Mouse (Mus musculus): ENCODE measurements at regions not wholly inside any gene's neighbourhood (a gene's known extent, or its start where the extent isn't known, plus 50 kb on each side); places are given as distances from the start of the nearest gene placed in this dataset.

DNA sequence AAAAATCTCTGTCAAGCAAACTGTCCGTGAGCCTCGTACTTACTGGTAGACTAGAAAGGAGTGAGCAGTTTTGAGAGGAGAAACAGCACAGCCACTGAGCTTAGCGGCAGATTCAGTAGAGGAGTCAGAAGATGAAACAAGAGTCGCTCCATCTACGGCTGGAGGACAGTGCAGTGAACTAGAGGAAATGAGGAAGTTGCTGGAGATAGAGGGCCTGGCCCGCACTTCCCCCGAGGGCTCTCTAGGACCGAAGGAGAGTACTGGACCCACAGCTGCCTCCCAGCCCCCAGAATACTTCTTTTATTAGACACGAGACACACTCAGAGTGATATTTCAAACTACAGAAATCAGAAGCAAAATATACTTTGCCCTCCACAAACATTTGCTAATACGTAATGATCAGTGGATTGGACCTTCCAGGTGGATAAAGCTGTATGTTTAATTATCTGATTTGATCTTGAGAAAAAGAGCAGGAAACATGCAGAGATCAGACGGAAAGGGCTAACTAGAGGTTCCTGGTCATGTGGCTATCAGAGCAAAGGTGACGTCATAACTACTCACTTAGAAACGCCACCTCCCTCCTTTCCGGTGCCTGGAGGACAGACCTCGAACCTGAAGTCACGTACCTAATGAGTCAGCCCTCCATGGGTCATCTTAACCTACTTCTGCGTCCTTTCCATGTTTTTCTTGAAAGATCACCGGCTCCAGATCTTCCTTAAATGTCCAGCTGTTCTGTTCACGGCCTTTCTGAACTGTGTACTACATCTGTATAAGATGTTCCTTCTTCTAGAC, 277.9 kb downstream of the Basp1 start:
- no peaks in the 10 kb centered on the region for H3K27me3 ChIP-seq (ENCODE audit: control insufficient read depth, insufficient read depth, low read length)
- no peak overlapping the region for H3K27ac ChIP-seq
- no peaks in the 10 kb centered on the region for H3K36me3 ChIP-seq (ENCODE audit: control insufficient read depth, insufficient read depth, low read length)
- no peak for TF ChIP-seq EP300 (IDR thresholded peaks at IDR 0.05; ENCODE audit: insufficient read depth, low read depth, low read length)
- TF ChIP-seq POLR2A (IDR thresholded peaks at IDR 0.05; ENCODE audit: insufficient read depth, low read depth, low read length) = no peak
- no peaks in the 10 kb centered on the region for H3K79me2 ChIP-seq (replicated peaks; ENCODE audit: control insufficient read depth, insufficient read depth, low read length)
- no peak for DNase-seq
- H3K9ac ChIP-seq (ENCODE audit: low read depth, low read length) = no peak overlapping the region
- intact Hi-C loops (cut with DNase I) = no loop called here
- no peaks in the 10 kb centered on the region for H3K4me1 ChIP-seq (ENCODE audit: control insufficient read depth, insufficient read depth, low read length)
- no peak overlapping the region for H3K4me3 ChIP-seq
- WGBS = 57% methylated on average over 19 of the region's 19 CpGs

- TF ChIP-seq POLR2A (IDR thresholded peaks at IDR 0.05; ENCODE audit: insufficient read depth, low read depth, low read length) (no peak), CTCF (IDR thresholded peaks at IDR 0.05) (no peak), EP300 (IDR thresholded peaks at IDR 0.05; ENCODE audit: insufficient read depth, low read depth, low read length) (no peak)
These were observed 283.5 kb downstream of the Basp1 start for GRCm38 (mm10) chr15:25130096-25130495.

GRCm38 (mm10) chr15:25129572-25129971, 284.0 kb downstream of the Basp1 start:
- Histone ChIP-seq H3K79me2 (replicated peaks; ENCODE audit: control insufficient read depth, insufficient read depth, low read length) (no peaks in the 10 kb centered on the region), H3K4me1 (ENCODE audit: control insufficient read depth, insufficient read depth, low read length) (no peaks in the 10 kb centered on the region), H3K4me3 (no peak overlapping the region), H3K27me3 (ENCODE audit: control insufficient read depth, insufficient read depth, low read length) (no peaks in the 10 kb centered on the region), H3K9ac (ENCODE audit: low read depth, low read length) (no peak overlapping the region), H3K36me3 (ENCODE audit: control insufficient read depth, insufficient read depth, low read length) (no peaks in the 10 kb centered on the region), H3K27ac (no peak overlapping the region)
- intact Hi-C loops (cut with DNase I) = no loop called here
- no peak for TF ChIP-seq EP300 (IDR thresholded peaks at IDR 0.05; ENCODE audit: insufficient read depth, low read depth, low read length)
- TF ChIP-seq CTCF (IDR thresholded peaks at IDR 0.05) = no peak
- no peak for TF ChIP-seq POLR2A (IDR thresholded peaks at IDR 0.05; ENCODE audit: insufficient read depth, low read depth, low read length)
- no peak for DNase-seq
- 65% methylated on average over 5 of the region's 5 CpGs for WGBS

More at GRCm38 (mm10) chr15:25130096-25130495, 283.5 kb downstream of the Basp1 start:
- Histone ChIP-seq H3K4me1 (ENCODE audit: control insufficient read depth, insufficient read depth, low read length) (no peaks in the 10 kb centered on the region), H3K9ac (ENCODE audit: low read depth, low read length) (no peak overlapping the region), H3K79me2 (replicated peaks; ENCODE audit: control insufficient read depth, insufficient read depth, low read length) (no peaks in the 10 kb centered on the region), H3K4me3 (no peak overlapping the region), H3K27ac (no peak overlapping the region), H3K36me3 (ENCODE audit: control insufficient read depth, insufficient read depth, low read length) (no peaks in the 10 kb centered on the region), H3K27me3 (ENCODE audit: control insufficient read depth, insufficient read depth, low read length) (no peaks in the 10 kb centered on the region)
- no peak for DNase-seq
- WGBS = 75% methylated on average over 6 of the region's 6 CpGs
- intact Hi-C loops (cut with DNase I) = no loop called here

GRCm38 (mm10) chr15:25120441-25120840, 293.1 kb downstream of the Basp1 start:
- no peaks in the 10 kb centered on the region for H3K4me1 ChIP-seq (ENCODE audit: control insufficient read depth, insufficient read depth, low read length)
- no peak overlapping the region for H3K4me3 ChIP-seq
- 58% methylated on average over 4 of the region's 4 CpGs for WGBS
- H3K27ac ChIP-seq = no peak overlapping the region
- intact Hi-C loops (cut with DNase I) = no loop called here
- H3K79me2 ChIP-seq (replicated peaks; ENCODE audit: control insufficient read depth, insufficient read depth, low read length) = no peaks in the 10 kb centered on the region
- no peaks in the 10 kb centered on the region for H3K36me3 ChIP-seq (ENCODE audit: control insufficient read depth, insufficient read depth, low read length)
- TF ChIP-seq EP300 (IDR thresholded peaks at IDR 0.05; ENCODE audit: insufficient read depth, low read depth, low read length) (no peak), POLR2A (IDR thresholded peaks at IDR 0.05; ENCODE audit: insufficient read depth, low read depth, low read length) (no peak)
- no peak overlapping the region for H3K9ac ChIP-seq (ENCODE audit: low read depth, low read length)
- no peaks in the 10 kb centered on the region for H3K27me3 ChIP-seq (ENCODE audit: control insufficient read depth, insufficient read depth, low read length)
- no peak for DNase-seq

DNA sequence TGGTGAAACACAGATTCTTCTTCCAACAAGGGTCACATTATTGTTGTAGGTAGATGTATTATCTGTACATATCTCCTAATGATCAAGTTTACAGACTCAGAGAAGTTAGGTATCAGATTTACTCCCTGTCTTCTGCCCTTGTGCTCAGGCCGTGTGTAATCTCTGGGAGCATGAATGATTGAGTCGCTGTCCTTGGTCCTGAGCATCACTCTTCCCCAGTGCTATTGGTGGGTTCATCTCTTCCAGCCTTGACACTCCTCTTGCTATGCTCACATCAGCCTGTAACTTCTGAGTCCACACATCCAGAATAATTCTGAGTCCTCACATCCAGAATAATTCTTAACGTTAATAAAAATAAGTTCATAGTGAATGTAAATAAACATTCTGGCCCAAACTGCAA, 295.6 kb downstream of the Basp1 start:
- no peak for DNase-seq
- Histone ChIP-seq H3K27ac (no peak overlapping the region), H3K36me3 (ENCODE audit: control insufficient read depth, insufficient read depth, low read length) (no peaks in the 10 kb centered on the region), H3K79me2 (replicated peaks; ENCODE audit: control insufficient read depth, insufficient read depth, low read length) (no peaks in the 10 kb centered on the region), H3K27me3 (ENCODE audit: control insufficient read depth, insufficient read depth, low read length) (no peaks in the 10 kb centered on the region), H3K4me3 (no peak overlapping the region), H3K9ac (ENCODE audit: low read depth, low read length) (no peak overlapping the region), H3K4me1 (ENCODE audit: control insufficient read depth, insufficient read depth, low read length) (no peaks in the 10 kb centered on the region)
- WGBS = 36% methylated on average over 3 of the region's 3 CpGs
- intact Hi-C loops (cut with DNase I) = no loop called here
- TF ChIP-seq CTCF (IDR thresholded peaks at IDR 0.05) (no peak), EP300 (IDR thresholded peaks at IDR 0.05; ENCODE audit: insufficient read depth, low read depth, low read length) (no peak), POLR2A (IDR thresholded peaks at IDR 0.05; ENCODE audit: insufficient read depth, low read depth, low read length) (no peak)

DNA sequence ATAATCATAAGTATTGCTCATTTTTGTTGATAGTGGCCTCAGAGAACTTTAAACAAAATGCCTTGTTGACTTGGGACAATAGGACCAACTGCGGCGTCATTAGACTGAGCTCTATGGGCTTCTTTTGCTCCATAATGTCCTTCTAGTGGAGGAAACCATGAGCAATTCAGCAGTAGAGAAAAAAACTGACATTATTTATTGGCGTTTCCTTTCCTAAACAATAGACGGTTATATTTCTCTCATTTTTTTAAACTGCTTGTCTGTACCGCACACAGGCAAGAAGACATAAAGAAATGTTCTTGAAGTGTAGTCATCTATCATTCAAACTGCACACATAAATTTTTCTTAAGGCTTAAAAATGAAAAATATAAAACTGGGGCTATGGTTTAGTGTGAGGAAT, 310.8 kb downstream of the Basp1 start:
- no peak overlapping the region for H3K9ac ChIP-seq (ENCODE audit: low read depth, low read length)
- H3K4me3 ChIP-seq = no peak overlapping the region
- H3K36me3 ChIP-seq (ENCODE audit: control insufficient read depth, insufficient read depth, low read length) = no peaks in the 10 kb centered on the region
- H3K79me2 ChIP-seq (replicated peaks; ENCODE audit: control insufficient read depth, insufficient read depth, low read length) = no peaks in the 10 kb centered on the region
- TF ChIP-seq POLR2A (IDR thresholded peaks at IDR 0.05; ENCODE audit: insufficient read depth, low read depth, low read length) (no peak), EP300 (IDR thresholded peaks at IDR 0.05; ENCODE audit: insufficient read depth, low read depth, low read length) (no peak), CTCF (IDR thresholded peaks at IDR 0.05) (no peak)
- DNase-seq = no peak
- no peaks in the 10 kb centered on the region for H3K27me3 ChIP-seq (ENCODE audit: control insufficient read depth, insufficient read depth, low read length)
- H3K4me1 ChIP-seq (ENCODE audit: control insufficient read depth, insufficient read depth, low read length) = no peaks in the 10 kb centered on the region
- no peak overlapping the region for H3K27ac ChIP-seq
- 79% methylated on average over 5 of the region's 5 CpGs for WGBS
- intact Hi-C loops (cut with DNase I) = no loop called here
